Mouse (Mus musculus) kidney, postnatal 14 days (tissue): ENCODE measurements around the gene Utf1.

Experiments used
- DNase-seq: peaks from one replicate; pipeline ENCODE4 v3.0.0; 2022; ENCODE audit warnings: mixed read lengths

The Utf1 gene

GRCm38 (mm10) chr7:139943674-139944281 lies at the start of gene Utf1:
Gene Utf1 (plus strand): TSS chr7:139943789.
- peak; percentile 35 for DNase-seq

- DNase-seq: peak; percentile 31
Measured at GRCm38 (mm10) chr7:139894655-139895557, 48.7 kb upstream of the Utf1 start, which contains the start of gene Kndc1. Gene Kndc1 (plus strand): TSS chr7:139894696.

GRCm38 (mm10) chr7:139896271-139896670 lies 47.3 kb upstream of the Utf1 start:
- DNase-seq: no peak

- no peak for DNase-seq
Measured at GRCm38 (mm10) chr7:139896796-139897195, 46.8 kb upstream of the Utf1 start.

- no peak for DNase-seq
Measured at GRCm38 (mm10) chr7:139898606-139899005, 45.0 kb upstream of the Utf1 start.

- no peak for DNase-seq
Measured at GRCm38 (mm10) chr7:139899505-139899904, 44.1 kb upstream of the Utf1 start.

GRCm38 (mm10) chr7:139900456-139900855 lies 43.1 kb upstream of the Utf1 start:
- DNase-seq: no peak

GRCm38 (mm10) chr7:139900896-139901295 lies 42.7 kb upstream of the Utf1 start:
- DNase-seq: no peak

GRCm38 (mm10) chr7:139901981-139902380 lies 41.6 kb upstream of the Utf1 start:
- no peak for DNase-seq

GRCm38 (mm10) chr7:139905261-139905660 lies 38.3 kb upstream of the Utf1 start:
- no peak for DNase-seq

GRCm38 (mm10) chr7:139905661-139906060 lies 37.9 kb upstream of the Utf1 start:
- peak; percentile 42 for DNase-seq

GRCm38 (mm10) chr7:139908176-139908575 lies 35.4 kb upstream of the Utf1 start:
- DNase-seq: no peak

GRCm38 (mm10) chr7:139909469-139909868 lies 34.1 kb upstream of the Utf1 start:
- DNase-seq: no peak

GRCm38 (mm10) chr7:139910204-139910835 lies 33.3 kb upstream of the Utf1 start:
- DNase-seq: no peak

GRCm38 (mm10) chr7:139914141-139915047 lies 29.2 kb upstream of the Utf1 start:
- peak; percentile 8 for DNase-seq

- no peak for DNase-seq
Measured at GRCm38 (mm10) chr7:139915646-139916257, 27.8 kb upstream of the Utf1 start.

- no peak for DNase-seq
Measured at GRCm38 (mm10) chr7:139916345-139916744, 27.2 kb upstream of the Utf1 start.

- DNase-seq: no peak
Measured at GRCm38 (mm10) chr7:139918262-139918661, 25.3 kb upstream of the Utf1 start.

- peak; percentile 49 for DNase-seq
Measured at GRCm38 (mm10) chr7:139930732-139931131, 12.9 kb upstream of the Utf1 start.

GRCm38 (mm10) chr7:139936705-139937104 lies 6.9 kb upstream of the Utf1 start:
- DNase-seq: no peak

GRCm38 (mm10) chr7:139937138-139937537 lies 6.5 kb upstream of the Utf1 start:
- DNase-seq: no peak

GRCm38 (mm10) chr7:139937810-139938209 lies 5.8 kb upstream of the Utf1 start:
- no peak for DNase-seq
